Mouse (Mus musculus) midbrain, embryonic 13.5 days (tissue): ENCODE measurements at regions not wholly inside any gene's neighbourhood (a gene's known extent, or its start where the extent isn't known, plus 50 kb on each side); places are given as distances from the start of the nearest gene placed in this dataset.

Experiments used
- ATAC-seq: fragments of 200-750 bp; cut with Nextera tagmentation; 2 replicates; pipeline ENCODE4 v1.8.0; 2017; ENCODE audit warnings: mild to moderate bottlenecking, moderate TSS enrichment, moderate library complexity
- H3K27ac ChIP-seq: fragments of 300-500 bp; sonication (generic); 2 replicates; pipeline ENCODE4 v1.5.1; 2015; ENCODE audit warnings: inconsistent platforms, mild to moderate bottlenecking, moderate library complexity
- H3K27me3 ChIP-seq: fragments of 300-500 bp; sonication (generic); 2 replicates; pipeline ENCODE4 v1.6.1; 2015; ENCODE audit warnings: mild to moderate bottlenecking, inconsistent platforms
- H3K36me3 ChIP-seq: fragments of 300-500 bp; sonication (generic); 2 replicates; pipeline ENCODE4 v1.6.1; 2015; ENCODE audit warnings: mild to moderate bottlenecking, inconsistent platforms
- H3K4me1 ChIP-seq: fragments of 300-500 bp; sonication (generic); replicated peaks from 2 replicates; pipeline ENCODE4 v1.6.1; 2015; ENCODE audit warnings: inconsistent platforms
- H3K4me2 ChIP-seq: fragments of 300-500 bp; sonication (generic); replicated peaks from 2 replicates; pipeline ENCODE4 v1.6.1; 2015; ENCODE audit warnings: moderate library complexity, mild to moderate bottlenecking, inconsistent platforms
- H3K4me3 ChIP-seq: fragments of 300-500 bp; sonication (generic); replicated peaks from 2 replicates; pipeline ENCODE4 v1.5.1; 2015; ENCODE audit warnings: mild to moderate bottlenecking, inconsistent platforms
- H3K9ac ChIP-seq: fragments of 300-500 bp; sonication (generic); replicated peaks from 2 replicates; pipeline ENCODE4 v1.6.1; 2015; ENCODE audit warnings: mild to moderate bottlenecking, inconsistent platforms
- H3K9me3 ChIP-seq: fragments of 300-500 bp; sonication (generic); 2 replicates; pipeline ENCODE4 v1.6.1; 2016; ENCODE audit warnings: mild to moderate bottlenecking, inconsistent platforms
- WGBS: fragments of 180-500 bp; shearing (Covaris S2); methylation state at CpG from one replicate; pipeline ENCODE4 v1.1.7; 2015; 5-methylcytosine and 5-hydroxymethylcytosine counted together

- Histone ChIP-seq H3K27me3 (no peaks in the 10 kb centered on the region), H3K4me1 (no peaks in the 10 kb centered on the region), H3K36me3 (no peaks in the 10 kb centered on the region), H3K9me3 (no peaks in the 10 kb centered on the region), H3K4me3 (no peak overlapping the region), H3K27ac (no peak overlapping the region), H3K4me2 (no peak overlapping the region), H3K9ac (no peak overlapping the region)
- 90% methylated on average over 3 of the region's 3 CpGs for WGBS
- ATAC-seq = no peak
Measured at GRCm38 (mm10) chr8:76309200-76309599, 590.0 kb upstream of the Nr3c2 start.

GRCm38 (mm10) chr8:76328540-76328939 is 570.7 kb upstream of the Nr3c2 start:
- Histone ChIP-seq H3K4me2 (no peak overlapping the region), H3K27ac (no peak overlapping the region), H3K9me3 (no peaks in the 10 kb centered on the region), H3K4me3 (no peak overlapping the region), H3K9ac (no peak overlapping the region), H3K27me3 (no peaks in the 10 kb centered on the region), H3K4me1 (no peaks in the 10 kb centered on the region), H3K36me3 (no peaks in the 10 kb centered on the region)
- ATAC-seq = no peak
- 55% methylated on average over 1 of the region's 1 CpGs for WGBS

- Histone ChIP-seq H3K27ac (no peak overlapping the region), H3K4me3 (no peak overlapping the region), H3K27me3 (no peaks in the 10 kb centered on the region), H3K4me1 (no peaks in the 10 kb centered on the region), H3K9me3 (no peaks in the 10 kb centered on the region), H3K4me2 (no peak overlapping the region), H3K9ac (no peak overlapping the region), H3K36me3 (no peaks in the 10 kb centered on the region)
- 76% methylated on average over 2 of the region's 2 CpGs for WGBS
- no peak for ATAC-seq
Measured at GRCm38 (mm10) chr8:76343072-76343471, 556.2 kb upstream of the Nr3c2 start.

GRCm38 (mm10) chr8:76346150-76346549 is 553.1 kb upstream of the Nr3c2 start:
- ATAC-seq = no peak
- Histone ChIP-seq H3K36me3 (no peaks in the 10 kb centered on the region), H3K27me3 (no peaks in the 10 kb centered on the region), H3K4me3 (no peak overlapping the region), H3K9me3 (no peaks in the 10 kb centered on the region), H3K4me2 (no peak overlapping the region), H3K27ac (no peak overlapping the region), H3K4me1 (no peaks in the 10 kb centered on the region), H3K9ac (no peak overlapping the region)
- 89% methylated on average over 4 of the region's 4 CpGs for WGBS

GRCm38 (mm10) chr8:76346832-76347231 is 552.4 kb upstream of the Nr3c2 start:
- H3K27me3 ChIP-seq = no peaks in the 10 kb centered on the region
- H3K9me3 ChIP-seq = no peaks in the 10 kb centered on the region
- no peaks in the 10 kb centered on the region for H3K36me3 ChIP-seq
- no peak for ATAC-seq
- H3K4me1 ChIP-seq = no peaks in the 10 kb centered on the region
- 87% methylated on average over 1 of the region's 1 CpGs for WGBS
- no peak overlapping the region for H3K4me2 ChIP-seq
- H3K4me3 ChIP-seq = no peak overlapping the region
- no peak overlapping the region for H3K27ac ChIP-seq
- no peak overlapping the region for H3K9ac ChIP-seq

- Histone ChIP-seq H3K4me3 (no peak overlapping the region), H3K4me2 (no peak overlapping the region), H3K36me3 (no peaks in the 10 kb centered on the region), H3K27me3 (no peaks in the 10 kb centered on the region), H3K27ac (no peak overlapping the region), H3K9ac (no peak overlapping the region), H3K4me1 (no peaks in the 10 kb centered on the region), H3K9me3 (no peaks in the 10 kb centered on the region)
- no peak for ATAC-seq
Measured at GRCm38 (mm10) chr8:76374314-76374713, 524.9 kb upstream of the Nr3c2 start.

GRCm38 (mm10) chr8:76377711-76378110 is 521.5 kb upstream of the Nr3c2 start:
- Histone ChIP-seq H3K27me3 (no peaks in the 10 kb centered on the region), H3K4me3 (no peak overlapping the region)

GRCm38 (mm10) chr8:76381643-76382042 is 517.6 kb upstream of the Nr3c2 start:
- no peak overlapping the region for H3K4me3 ChIP-seq
- no peak overlapping the region for H3K4me2 ChIP-seq
- no peak overlapping the region for H3K9ac ChIP-seq
- no peaks in the 10 kb centered on the region for H3K36me3 ChIP-seq
- H3K4me1 ChIP-seq = peaks cover 5% of the 10 kb centered on the region; the same call in 1 of the 2 replicates
- no peak for ATAC-seq
- H3K9me3 ChIP-seq = no peaks in the 10 kb centered on the region
- no peak overlapping the region for H3K27ac ChIP-seq
- H3K27me3 ChIP-seq = no peaks in the 10 kb centered on the region
- WGBS = 91% methylated on average over 2 of the region's 2 CpGs

More at GRCm38 (mm10) chr8:76377711-76378110, 521.5 kb upstream of the Nr3c2 start:
- Histone ChIP-seq H3K9ac (no peak overlapping the region), H3K4me2 (no peak overlapping the region), H3K9me3 (no peaks in the 10 kb centered on the region), H3K4me1 (no peaks in the 10 kb centered on the region), H3K27ac (no peak overlapping the region), H3K36me3 (no peaks in the 10 kb centered on the region)
- no peak for ATAC-seq
- WGBS = 93% methylated on average over 6 of the region's 6 CpGs

GRCm38 (mm10) chr8:76383583-76384281 is 515.5 kb upstream of the Nr3c2 start:
- Histone ChIP-seq H3K4me2 (no peak overlapping the region), H3K27me3 (no peaks in the 10 kb centered on the region), H3K9ac (no peak overlapping the region), H3K36me3 (no peaks in the 10 kb centered on the region), H3K4me1 (peaks cover 5% of the 10 kb centered on the region; the same call in 1 of the 2 replicates), H3K27ac (no peak overlapping the region), H3K9me3 (no peaks in the 10 kb centered on the region), H3K4me3 (no peak overlapping the region)
- ATAC-seq = peak; percentile 66; the same call in 1 of the 2 replicates
- 37% methylated on average over 5 of the region's 5 CpGs for WGBS

GRCm38 (mm10) chr8:76384282-76384637 is 515.0 kb upstream of the Nr3c2 start:
- H3K4me1 ChIP-seq = peaks cover 5% of the 10 kb centered on the region; the same call in 1 of the 2 replicates
- H3K9me3 ChIP-seq = no peaks in the 10 kb centered on the region
- H3K9ac ChIP-seq = no peak overlapping the region
- no peaks in the 10 kb centered on the region for H3K36me3 ChIP-seq
- ATAC-seq = no peak
- no peak overlapping the region for H3K4me3 ChIP-seq
- no peak overlapping the region for H3K4me2 ChIP-seq
- 75% methylated on average over 5 of the region's 5 CpGs for WGBS
- H3K27me3 ChIP-seq = no peaks in the 10 kb centered on the region
- no peak overlapping the region for H3K27ac ChIP-seq

GRCm38 (mm10) chr8:76392004-76392403 is 507.2 kb upstream of the Nr3c2 start:
- H3K36me3 ChIP-seq = no peaks in the 10 kb centered on the region
- no peaks in the 10 kb centered on the region for H3K4me1 ChIP-seq
- H3K9me3 ChIP-seq = no peaks in the 10 kb centered on the region
- H3K4me3 ChIP-seq = no peak overlapping the region
- no peak overlapping the region for H3K27ac ChIP-seq
- no peak overlapping the region for H3K4me2 ChIP-seq
- 90% methylated on average over 2 of the region's 2 CpGs for WGBS
- H3K9ac ChIP-seq = no peak overlapping the region
- H3K27me3 ChIP-seq = no peaks in the 10 kb centered on the region
- ATAC-seq = no peak

GRCm38 (mm10) chr8:76422459-76422858 is 476.8 kb upstream of the Nr3c2 start:
- no peak overlapping the region for H3K27ac ChIP-seq
- no peaks in the 10 kb centered on the region for H3K27me3 ChIP-seq
- ATAC-seq = no peak
- H3K4me1 ChIP-seq = no peaks in the 10 kb centered on the region
- no peak overlapping the region for H3K4me3 ChIP-seq
- no peak overlapping the region for H3K9ac ChIP-seq
- H3K4me2 ChIP-seq = no peak overlapping the region
- no peaks in the 10 kb centered on the region for H3K36me3 ChIP-seq
- H3K9me3 ChIP-seq = no peaks in the 10 kb centered on the region
- 94% methylated on average over 1 of the region's 1 CpGs for WGBS
